Mouse (Mus musculus) brain, embryonic 14.5 days (tissue): Measurements from ENCODE around the gene Rad54l.

Source experiments
- CTCF ChIP-seq: fragments of 200-500 bp; IDR thresholded peaks from 2 replicates; pipeline ENCODE4 v1.5.1; 2012; ENCODE audit warnings: inconsistent platforms, mild to moderate bottlenecking, moderate library complexity, borderline replicate concordance; ENCODE audit not compliant: insufficient read depth, insufficient read length; ENCODE audit errors: extremely low read depth
- POLR2A ChIP-seq: fragments of 200-500 bp; IDR thresholded peaks from 2 replicates; pipeline ENCODE4 v1.6.1; 2012; ENCODE audit warnings: mild to moderate bottlenecking, inconsistent platforms, borderline replicate concordance; ENCODE audit not compliant: poor library complexity, insufficient read depth, insufficient read length, severe bottlenecking; ENCODE audit errors: extremely low read depth

DNA sequence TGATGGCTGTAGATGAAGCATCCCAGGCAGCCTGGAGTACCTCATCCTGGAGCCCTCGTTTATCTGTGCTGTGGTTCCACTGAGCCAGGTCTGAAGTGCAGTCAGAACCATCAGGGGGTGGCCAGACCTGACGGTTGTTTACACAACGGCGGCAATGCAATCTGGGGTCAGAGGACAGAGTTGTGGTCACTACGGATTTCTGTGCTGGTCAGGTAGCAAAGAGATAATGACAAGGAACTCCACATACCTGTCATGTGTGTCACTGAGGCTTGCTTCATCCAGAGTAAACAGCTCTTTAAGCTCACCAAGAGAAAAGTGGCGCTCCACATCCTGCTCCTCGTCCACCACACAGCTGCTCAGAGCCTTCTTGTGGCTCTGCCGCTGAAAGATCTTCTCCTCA, 26.3 kb downstream of the Rad54l start:
- TF ChIP-seq CTCF (no peak), POLR2A (no peak)
